Mouse (Mus musculus) left cerebral cortex, adult 2 months (tissue): ENCODE measurements around the gene Gm49425. TPM values are rescaled to one million over a fixed set of nuclear protein-coding genes. Genes with fewer than 3 reads are reported as not detected.
A peak's percentile ranks its signal among the peaks of the same experiment; 100 is the strongest.

ENCODE experiments used
- DNase-seq, 2 experiments: peaks; one replicate each; pipeline ENCODE4 v3.0.0; 2021 to 2022; ENCODE audit warnings: low spot score in 2 of 2, mixed read lengths in 1 of 2; ENCODE audit errors: extremely low spot score in 1 of 2
- H3K27ac ChIP-seq: fragments of 200-600 bp; 2 replicates; pipeline ENCODE4 v1.8.1; 2022
- H3K4me3 ChIP-seq: fragments of 200-600 bp; 2 replicates; pipeline ENCODE4 v1.8.1; 2022
- CTCF ChIP-seq: fragments of 200-600 bp; IDR thresholded peaks from 2 replicates; pipeline ENCODE4 v1.8.1; 2022; ENCODE audit warnings: antibody characterized with exemption, mild to moderate bottlenecking, moderate library complexity
- intact Hi-C: fragments of 180-260 bp; cut with DNase I; formaldehyde crosslinking; loops from one replicate; pipeline ENCODE4 v1.15.1; 2025
- total RNA-seq, 2 experiments: library from RNA; stranded (reverse); gene quantifications; 2 replicates each; pipeline ENCODE4 v1.2.3; 2021

Gene Gm49425
- total RNA-seq, 2 experiments from 2014 or later: not detected

DNA sequence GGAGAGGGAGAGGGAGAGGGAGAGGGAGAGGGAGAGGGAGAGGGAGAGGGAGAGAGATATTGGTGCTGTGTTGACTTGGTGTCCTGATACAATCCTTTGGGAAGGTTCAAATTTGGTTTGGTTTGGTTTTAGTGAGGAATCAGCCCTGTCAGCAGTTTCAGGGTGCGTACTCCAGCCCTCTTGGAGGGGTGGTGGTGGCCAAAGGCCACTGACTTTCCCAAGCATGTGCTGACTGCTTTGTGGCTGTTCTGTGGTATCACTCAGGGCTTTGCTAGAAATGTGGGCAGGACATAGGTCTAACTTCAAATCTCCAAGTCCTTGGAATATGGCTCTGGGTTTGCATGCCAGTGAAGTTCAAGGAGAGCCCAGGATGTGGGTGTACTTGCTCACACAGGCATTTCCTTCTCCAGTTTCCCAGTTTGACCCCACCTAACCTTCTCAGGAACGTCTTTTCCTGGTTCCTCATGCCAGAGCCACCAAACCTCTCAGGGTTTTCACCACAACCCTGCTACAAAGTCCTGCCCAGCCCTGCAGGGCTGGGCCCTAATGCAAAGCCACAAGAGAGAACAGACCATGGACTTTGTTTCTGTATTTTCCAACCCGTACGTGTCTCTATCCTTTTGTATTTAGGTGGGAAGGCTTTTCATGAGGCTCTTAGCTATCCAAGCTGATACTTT is 5.6 kb upstream of the Gm49425 start:
- H3K27ac ChIP-seq: no peak overlapping the region
- no peak overlapping the region for H3K4me3 ChIP-seq
- intact Hi-C loops: no loop called here
- TF ChIP-seq CTCF: no peak
- DNase-seq: no peak

DNA sequence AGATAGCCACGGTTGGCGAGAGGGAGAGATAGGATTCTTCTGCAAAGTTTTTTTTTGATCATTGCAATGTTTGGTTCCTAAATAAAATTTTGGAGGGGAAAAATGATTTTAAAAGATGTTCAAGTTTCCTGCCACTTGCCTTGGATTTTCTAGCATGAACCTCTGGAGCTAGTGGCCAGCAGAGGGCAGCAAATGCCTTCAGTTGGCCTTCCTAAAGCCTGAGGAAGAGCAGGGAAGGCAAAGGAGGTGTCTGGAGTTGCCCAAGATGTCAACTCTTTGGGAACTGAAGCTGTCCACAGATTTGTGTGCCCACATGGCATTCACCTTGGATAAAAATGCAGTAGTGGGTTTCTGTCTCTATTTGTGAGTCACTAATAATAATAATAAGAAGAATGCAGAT is 2.7 kb upstream of the Gm49425 start:
- peak; percentile 74 to 81 for DNase-seq
- TF ChIP-seq CTCF: peak; percentile 91
- intact Hi-C loops: loop anchor here (1.0 to 2.0 kb wide), 5 partner anchors 178 to 545 kb away; no protein-coding TSS in a partner anchor
- Histone ChIP-seq H3K4me3 (no peak overlapping the region), H3K27ac (no peak overlapping the region)

DNA sequence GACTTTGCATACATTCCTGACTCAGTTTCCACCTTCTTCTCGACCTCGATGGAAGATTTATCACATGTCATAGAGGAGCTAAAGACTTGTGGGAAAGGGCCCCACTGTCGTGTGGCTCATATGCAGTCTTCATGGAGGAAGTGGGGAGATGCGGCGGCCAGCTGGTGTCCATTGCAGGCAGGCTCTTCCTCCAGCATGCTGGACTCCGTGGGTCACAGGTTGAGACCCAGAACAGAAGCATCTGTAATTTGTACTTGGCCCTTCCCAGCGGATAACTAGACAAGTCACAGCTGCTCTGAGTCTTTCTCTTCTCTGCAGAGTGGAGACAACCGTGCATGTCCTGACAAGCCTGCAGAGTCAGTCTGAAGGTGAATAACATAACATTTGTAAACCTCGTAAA is 8.8 kb downstream of the Gm49425 start:
- intact Hi-C loops: no loop called here
- TF ChIP-seq CTCF: no peak
- Histone ChIP-seq H3K27ac (no peak overlapping the region), H3K4me3 (no peak overlapping the region)
- no peak for DNase-seq

DNA sequence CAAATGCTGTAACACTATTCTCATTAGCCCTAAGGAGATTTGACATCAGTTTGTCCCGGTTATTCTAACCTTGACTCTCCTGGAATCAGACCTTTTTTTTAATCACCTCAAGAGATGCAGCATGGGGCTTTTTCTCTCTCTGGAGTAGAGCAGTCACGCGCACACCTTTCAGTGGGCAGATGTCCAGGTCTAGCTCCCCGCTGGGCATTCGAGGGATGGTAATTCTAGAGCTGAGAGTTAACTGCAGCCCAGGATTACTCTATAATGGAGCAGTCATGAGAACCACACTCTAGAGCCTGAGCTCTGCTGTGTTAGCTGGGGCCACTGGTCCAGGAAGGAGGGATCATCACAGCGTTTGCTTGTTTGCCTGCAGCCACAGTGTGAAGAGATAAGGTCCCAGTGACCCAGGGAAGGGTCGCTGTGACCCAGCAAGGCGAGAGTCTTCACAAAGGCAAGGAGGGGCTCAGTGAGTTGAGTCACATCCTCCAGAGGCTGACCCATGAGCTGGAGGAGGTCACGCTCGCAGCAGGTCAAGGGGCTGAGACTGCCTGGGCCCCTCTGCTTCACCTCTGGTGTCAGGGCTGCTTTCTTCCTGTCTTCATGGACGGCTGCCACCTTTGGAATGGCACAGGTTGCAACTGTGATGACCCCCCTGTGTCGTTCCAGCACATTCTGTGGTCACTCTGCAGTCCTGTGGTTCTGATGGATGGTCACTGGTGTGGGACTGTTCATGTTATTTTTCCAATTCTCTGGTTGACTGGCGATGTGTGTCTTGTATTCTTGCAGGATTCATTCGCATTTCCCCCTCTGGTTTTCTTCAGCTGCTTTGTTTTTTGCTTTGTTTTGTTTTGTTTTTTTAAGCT is 9.9 kb downstream of the Gm49425 start:
- TF ChIP-seq CTCF: no peak
- no peak overlapping the region for H3K4me3 ChIP-seq
- intact Hi-C loops: no loop called here
- DNase-seq: no peak
- H3K27ac ChIP-seq: no peak overlapping the region

DNA sequence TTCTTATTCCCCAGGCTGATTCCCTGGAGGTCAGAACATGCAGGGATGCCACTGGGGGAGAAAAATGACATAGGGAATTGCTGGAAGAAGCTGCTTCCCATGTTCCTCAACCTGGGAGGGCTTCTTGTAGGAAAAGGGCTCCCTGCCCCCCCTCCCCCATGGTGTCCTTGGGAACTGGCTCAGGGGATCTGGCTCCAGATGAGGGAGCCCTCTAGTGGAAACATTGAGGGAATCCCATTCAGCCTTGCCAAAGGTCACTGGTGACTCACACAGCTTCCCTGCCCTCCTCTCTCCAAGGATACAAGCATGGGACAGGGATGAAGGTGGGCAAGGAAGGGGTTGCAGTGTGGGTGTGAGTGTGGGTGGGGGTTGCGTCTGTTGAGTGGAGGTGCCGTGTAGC is 19.9 kb downstream of the Gm49425 start:
- H3K4me3 ChIP-seq: no peak overlapping the region
- intact Hi-C loops: loop anchor here (1.0 kb wide), 1 partner anchor 158 kb away; no protein-coding TSS in a partner anchor
- no peak for DNase-seq
- H3K27ac ChIP-seq: no peak overlapping the region
- TF ChIP-seq CTCF: peak; percentile 56

DNA sequence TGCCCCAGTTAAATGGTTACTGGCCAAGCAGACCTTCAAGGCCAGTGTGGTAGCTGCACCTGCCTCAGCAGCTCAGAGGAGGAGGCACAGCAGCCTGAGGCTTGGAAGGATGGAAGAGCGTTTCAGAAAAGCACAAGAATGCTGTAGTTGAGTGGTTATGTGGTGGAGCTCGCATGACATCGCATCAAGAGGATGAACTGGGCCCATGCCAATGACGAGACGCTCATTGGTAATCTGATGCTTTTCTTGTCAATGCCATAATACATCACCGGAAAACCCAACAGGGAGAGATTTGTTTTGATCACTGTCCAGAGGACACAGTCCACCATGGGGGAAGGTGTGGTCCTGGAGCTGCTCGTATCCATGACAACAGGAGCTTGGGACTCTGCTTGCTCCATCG is 21.8 kb downstream of the Gm49425 start:
- DNase-seq: no peak
- TF ChIP-seq CTCF: no peak
- H3K27ac ChIP-seq: no peak overlapping the region
- H3K4me3 ChIP-seq: no peak overlapping the region
- intact Hi-C loops: no loop called here

DNA sequence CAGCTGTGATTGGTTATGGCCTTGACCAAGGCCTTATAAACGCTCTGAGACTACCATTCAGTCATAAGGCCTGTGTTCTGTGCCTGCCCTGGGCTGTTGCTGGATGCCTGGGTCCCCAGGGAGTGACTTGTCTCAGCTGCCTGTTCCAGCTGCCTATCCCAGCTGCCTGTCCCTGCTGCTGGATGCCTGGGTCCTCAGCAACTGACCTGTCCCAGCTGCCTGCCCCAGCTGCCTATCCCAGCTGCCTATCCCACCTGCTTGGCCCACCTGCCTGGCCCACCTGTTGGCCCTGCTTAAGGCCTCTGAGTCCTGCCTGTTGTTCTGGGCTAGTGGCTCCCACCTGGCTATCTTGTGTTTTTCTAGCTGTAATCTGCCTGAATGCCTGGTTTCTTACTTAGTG is 22.9 kb downstream of the Gm49425 start:
- no peak for DNase-seq
- Histone ChIP-seq H3K27ac (no peak overlapping the region), H3K4me3 (no peak overlapping the region)
- intact Hi-C loops: no loop called here
- no peak for TF ChIP-seq CTCF

DNA sequence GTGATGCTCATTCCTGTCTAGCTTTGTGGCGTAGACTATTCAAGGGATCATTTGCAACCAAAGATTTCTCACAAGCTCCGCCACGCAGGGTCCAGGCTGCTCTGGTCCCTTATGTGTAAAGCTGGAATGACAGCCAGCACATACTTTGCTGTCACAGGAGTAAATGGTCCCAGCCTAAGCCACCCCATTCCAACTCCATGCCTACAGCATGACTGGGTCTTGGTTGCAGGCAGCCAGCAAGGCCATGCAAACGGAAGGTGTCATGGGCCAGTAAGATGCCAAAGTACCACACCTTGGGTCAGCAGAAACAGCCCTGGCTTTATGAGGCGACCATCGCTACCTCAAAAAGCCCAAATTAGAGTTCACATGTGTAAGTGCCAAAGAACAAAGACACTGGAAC is 23.3 kb downstream of the Gm49425 start:
- TF ChIP-seq CTCF: no peak
- intact Hi-C loops: no loop called here
- Histone ChIP-seq H3K27ac (no peak overlapping the region), H3K4me3 (no peak overlapping the region)
- DNase-seq: no peak

DNA sequence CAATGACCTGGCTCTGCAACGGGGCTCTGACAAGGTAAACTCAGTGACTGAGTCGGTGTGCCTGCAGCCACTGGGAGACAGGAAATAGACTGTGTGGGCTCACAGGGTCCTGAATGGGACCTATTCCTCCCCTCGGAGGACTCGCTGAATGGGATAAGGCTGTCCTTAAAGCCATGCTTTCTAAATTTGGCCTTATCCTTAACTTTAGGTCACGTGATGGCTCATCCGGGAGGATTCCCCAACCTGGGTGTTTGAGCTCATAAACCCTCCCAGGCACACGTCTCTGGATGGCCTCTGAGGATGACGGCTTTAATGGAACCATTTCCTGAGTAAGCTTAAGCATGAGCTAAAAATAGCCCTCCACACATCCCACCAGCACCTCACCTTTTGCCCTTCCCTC is 24.3 kb downstream of the Gm49425 start:
- intact Hi-C loops: no loop called here
- TF ChIP-seq CTCF: no peak
- no peak overlapping the region for H3K4me3 ChIP-seq
- no peak overlapping the region for H3K27ac ChIP-seq
- DNase-seq: no peak

DNA sequence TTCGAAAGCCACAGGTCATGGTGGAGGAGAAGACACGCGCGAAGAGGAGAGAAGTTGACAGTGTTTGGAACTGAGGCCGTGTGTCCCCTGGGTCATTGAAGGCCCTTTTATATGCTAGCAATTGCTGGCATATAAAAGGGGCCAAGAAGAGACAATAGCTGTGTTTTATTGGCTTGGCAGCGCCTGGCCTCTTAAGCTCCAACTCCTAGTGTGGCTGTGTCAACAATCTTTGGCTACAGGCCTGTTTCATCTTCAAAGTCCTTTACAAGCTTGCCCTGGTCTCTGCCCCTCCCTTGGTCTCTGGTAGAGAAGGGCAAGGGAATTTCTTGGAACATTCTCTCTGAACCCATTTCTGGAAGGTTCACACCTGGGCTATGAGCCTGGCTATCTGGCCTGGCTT is 25.6 kb downstream of the Gm49425 start, which contains the start of gene Krt83:
Gene Krt83 (minus strand): TSS at position 82 of the 400 bp plus-strand sequence.
- DNase-seq: no peak
- no peak for TF ChIP-seq CTCF
- no peak within 1 kb of the TSS for H3K4me3 ChIP-seq

DNA sequence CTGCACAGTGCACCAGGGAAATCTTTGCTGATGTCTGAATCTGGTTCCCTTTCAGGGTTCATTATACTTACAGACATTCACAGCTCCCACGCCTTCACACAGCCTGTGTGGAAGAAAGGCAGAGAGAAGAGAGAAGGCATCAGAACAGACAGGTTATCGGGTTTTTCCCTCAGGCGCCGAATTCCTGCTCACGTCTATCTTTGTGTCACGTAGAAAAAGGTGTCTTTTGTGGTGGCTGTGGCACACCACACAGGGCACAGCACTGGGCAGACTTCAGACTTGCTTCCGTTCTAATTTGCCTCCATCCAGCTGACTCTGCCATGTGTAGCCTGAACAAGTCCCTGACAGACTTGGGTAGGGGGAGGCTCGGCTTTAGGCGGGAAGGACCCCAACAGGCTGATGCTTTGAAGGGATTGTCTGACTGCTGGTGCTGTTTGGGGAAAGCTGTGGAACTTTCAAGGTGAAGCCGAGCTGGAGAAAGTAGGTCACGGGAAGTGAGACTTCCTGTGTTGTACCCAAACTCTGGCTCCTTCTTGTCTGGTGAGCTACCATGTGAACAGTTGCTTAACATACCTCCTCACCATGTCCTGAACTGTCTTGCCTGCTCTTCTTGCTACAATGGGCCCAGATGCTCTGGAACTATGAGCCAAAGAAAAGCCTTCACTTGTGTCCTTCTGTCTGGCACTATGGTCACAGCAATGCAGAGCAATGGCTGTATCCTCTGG is 31.0 kb downstream of the Gm49425 start:
- no peak for TF ChIP-seq CTCF

More for the DNA sequence above, 25.6 kb downstream of the Gm49425 start, which contains the start of gene Krt83:
- intact Hi-C loops: no loop called here
- H3K27ac ChIP-seq: no peak within 1 kb of the TSS

DNA sequence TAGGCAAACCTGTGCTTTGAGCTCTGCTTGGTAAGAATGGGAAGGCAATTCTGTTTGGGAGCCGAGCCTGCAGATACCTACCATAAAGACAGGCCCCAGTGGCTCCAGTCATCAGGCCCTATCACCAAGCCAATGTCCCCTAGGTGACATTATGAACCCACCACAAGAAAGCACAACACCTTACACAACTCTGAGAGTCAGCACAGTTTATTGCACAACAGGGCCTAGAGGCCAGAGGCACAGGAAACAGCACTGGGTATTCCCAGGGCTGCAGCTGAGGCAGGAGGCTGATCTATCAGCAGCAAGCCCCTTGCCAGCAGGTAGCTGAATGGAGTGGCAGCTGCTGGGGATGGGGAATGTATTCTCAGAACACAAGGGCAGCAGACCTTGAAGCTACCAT is 32.1 kb downstream of the Gm49425 start:
- Histone ChIP-seq H3K27ac (no peak overlapping the region), H3K4me3 (no peak overlapping the region)
- TF ChIP-seq CTCF: no peak
- intact Hi-C loops: no loop called here
- no peak for DNase-seq

More for the DNA sequence above, 31.0 kb downstream of the Gm49425 start:
- Histone ChIP-seq H3K4me3 (no peak overlapping the region), H3K27ac (no peak overlapping the region)
- intact Hi-C loops: no loop called here
- DNase-seq: peak; percentile 18 to 35
